Mouse (Mus musculus) heart, postnatal 0 days (tissue): Measurements from ENCODE around the gene Trappc2l.

Experiments
- CTCF ChIP-seq: IDR thresholded peaks from 2 replicates; pipeline ENCODE4 v1.5.1; 2016; ENCODE audit warnings: antibody characterized with exemption, control low read depth, low read depth
- EP300 ChIP-seq: IDR thresholded peaks from 2 replicates; pipeline ENCODE4 v1.6.1; 2016; ENCODE audit warnings: antibody characterized with exemption, low read depth

DNA sequence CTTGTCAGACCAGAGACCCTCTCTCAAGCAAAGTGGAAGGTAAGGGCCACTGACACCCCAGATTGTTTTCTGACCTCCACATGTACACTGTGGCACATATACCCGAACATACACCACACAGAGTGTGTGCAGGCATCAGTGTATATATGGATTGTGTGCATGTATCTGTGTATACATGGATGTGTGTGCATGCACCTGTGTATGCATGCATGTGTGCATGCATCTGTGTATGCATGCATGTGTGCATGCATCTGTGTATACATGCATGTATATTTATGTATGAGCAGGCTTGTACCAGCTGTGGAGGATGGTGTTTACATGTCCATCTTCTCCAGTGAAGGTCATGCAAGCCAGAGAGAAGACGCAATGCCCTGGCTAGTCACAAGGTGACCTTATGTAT is 50.5 kb downstream of the Trappc2l start:
- TF ChIP-seq CTCF (no peak), EP300 (no peak)
